In genomic region chr2:26132628-26133551, GRCm38 (mm10) we compare ENCODE assay signal across 8 mouse cellular contexts. TPM values are rescaled to one million over a fixed set of nuclear protein-coding genes. Genes with fewer than 3 reads are reported as not detected.
DNase-seq lines count a peak whose midpoint lies in the region; ATAC-seq lines count a peak whose summit lies in the region.

No protein-coding gene starts in this region.

- H3K4me1 ChIP-seq in hindbrain, embryonic 10.5 days (replicated peaks) = peaks cover 41% of the 10 kb centered on the region
- H3K4me1 ChIP-seq in lung, embryonic 15.5 days = peaks cover 24% of the 10 kb centered on the region

- H3K9ac ChIP-seq in lung, embryonic 15.5 days = peak overlapping the region; percentile 35

- peaks cover 17% of the 10 kb centered on the region for H3K36me3 ChIP-seq in hindbrain, embryonic 10.5 days
- H3K36me3 ChIP-seq in lung, embryonic 15.5 days = peaks cover 8% of the 10 kb centered on the region; the same call in 1 of the 2 replicates

- ATAC-seq in lung, embryonic 15.5 days (ENCODE audit: borderline replicate concordance, extremely low read depth, low FRiP score, low TSS enrichment) = peak; percentile 74

- H3K27me3 ChIP-seq in hindbrain, embryonic 10.5 days (ENCODE audit: insufficient read depth, poor library complexity, severe bottlenecking) = no peaks in the 10 kb centered on the region; the same call in 1 of the 2 replicates
- H3K27me3 ChIP-seq in lung, embryonic 15.5 days = no peaks in the 10 kb centered on the region

- peak; percentile 87 for DNase-seq in adipocyte (ENCODE audit: low spot score)
- peak; percentile 84 to 89 for DNase-seq in cerebellum, postnatal 14 days
- peak; percentile 88 to 89 for DNase-seq in frontal cortex, postnatal 10 days (ENCODE audit: low spot score in 2 of 2)
- DNase-seq in hindbrain, embryonic 10.5 days (ENCODE audit: low spot score) = peak; percentile 85
- DNase-seq in layer of hippocampus, postnatal 10 days (ENCODE audit: low spot score in 2 of 2) = peak; percentile 92 to 93
- peak; percentile 87 for DNase-seq in retina, embryonic 14.5 days (ENCODE audit: low spot score)
- peak; percentile 76 for DNase-seq in yolk sac, embryonic 10.5 days (ENCODE audit: low spot score)

- no peaks in the 10 kb centered on the region for H3K9me3 ChIP-seq in hindbrain, embryonic 10.5 days
- no peaks in the 10 kb centered on the region for H3K9me3 ChIP-seq in lung, embryonic 15.5 days

- peak overlapping the region; percentile 50 for H3K4me3 ChIP-seq in hindbrain, embryonic 10.5 days
- H3K4me3 ChIP-seq in lung, embryonic 15.5 days = peak overlapping the region; percentile 28

- peak overlapping the region; percentile 61 for H3K4me2 ChIP-seq in lung, embryonic 15.5 days

- WGBS in hindbrain, embryonic 10.5 days = 4% methylated on average over 25 of the region's 25 CpGs
- 4% methylated on average over 25 of the region's 25 CpGs for WGBS in lung, embryonic 15.5 days

- peak overlapping the region; percentile 93 for H3K27ac ChIP-seq in hindbrain, embryonic 10.5 days
- peak overlapping the region; percentile 77 for H3K27ac ChIP-seq in lung, embryonic 15.5 days

RNA-seq across cellular contexts. Expression of gene Nacc2, which starts 9.9 kb away (rescaled TPM):
- 6.2 and 8.4 TPM in 2 replicates for polyA plus RNA-seq in hindbrain, embryonic 10.5 days (2016; fragmentation: Nextera tagmentation; extraction: Ambion mirVana)
- total RNA-seq in layer of hippocampus, postnatal 10 days (2021) = 10 to 100 TPM; 42.8 to 46.3 TPM
- 10.3 and 11.2 TPM in 2 replicates for polyA plus RNA-seq in lung, embryonic 15.5 days (2015; fragmentation: Nextera tagmentation; extraction: Ambion mirVana)

Comparison
In these comparisons a context has a peak if more than half of its experiments do, and no peak if none do; other contexts are left out.
1. Peak in every context shown above with its lines: DNase-seq, ATAC-seq, H3K4me3 ChIP-seq and H3K27ac ChIP-seq.